Mouse (Mus musculus) CD4-positive, CD25-positive, alpha-beta regulatory T cell, adult 4 months (primary cell): ENCODE results near the gene Arsb. TPM values are rescaled to one million over a fixed set of nuclear protein-coding genes. Genes with fewer than 3 reads are reported as not detected.

Experiments used
- ATAC-seq: one replicate; pipeline ENCODE4 v1.8.0; 2017
- polyA plus RNA-seq, 2 experiments: library from polyadenylated mRNA; unstranded; fragments of 100-300 nt; shearing (Covaris generic); gene quantifications; one replicate each; pipeline ENCODE4 v1.2.1; 2017

Gene Arsb
- polyA plus RNA-seq, 2 experiments from 2014 or later: 8.7 to 9.1 TPM

GRCm38 (mm10) chr13:93846831-93847518 lies 75.5 kb downstream of the Arsb start:
- no peak for ATAC-seq

GRCm38 (mm10) chr13:93847614-93848013 lies 76.2 kb downstream of the Arsb start:
- no peak for ATAC-seq

- no peak for ATAC-seq
These were observed 77.2 kb downstream of the Arsb start for GRCm38 (mm10) chr13:93848615-93849014.

- no peak for ATAC-seq
These were observed 78.4 kb downstream of the Arsb start for GRCm38 (mm10) chr13:93849751-93850355.

- no peak for ATAC-seq
These were observed 79.2 kb downstream of the Arsb start for GRCm38 (mm10) chr13:93850674-93851073.

- no peak for ATAC-seq
These were observed 81.1 kb downstream of the Arsb start for GRCm38 (mm10) chr13:93852419-93853138.

GRCm38 (mm10) chr13:93853767-93854166 lies 82.3 kb downstream of the Arsb start:
- ATAC-seq: no peak

GRCm38 (mm10) chr13:93854325-93854724 lies 82.9 kb downstream of the Arsb start:
- no peak for ATAC-seq

GRCm38 (mm10) chr13:93854966-93855562 lies 83.6 kb downstream of the Arsb start:
- no peak for ATAC-seq

GRCm38 (mm10) chr13:93855701-93856183 lies 84.3 kb downstream of the Arsb start:
- no peak for ATAC-seq

- no peak for ATAC-seq
These were observed 89.8 kb downstream of the Arsb start for GRCm38 (mm10) chr13:93861211-93861610.

GRCm38 (mm10) chr13:93864066-93864740 lies 92.8 kb downstream of the Arsb start:
- ATAC-seq: no peak

GRCm38 (mm10) chr13:93866638-93867037 lies 95.2 kb downstream of the Arsb start:
- no peak for ATAC-seq

GRCm38 (mm10) chr13:93871681-93872080 lies 100.3 kb downstream of the Arsb start:
- no peak for ATAC-seq

- no peak for ATAC-seq
These were observed 101.2 kb downstream of the Arsb start for GRCm38 (mm10) chr13:93872591-93872990.

- ATAC-seq: no peak
These were observed 106.5 kb downstream of the Arsb start for GRCm38 (mm10) chr13:93877924-93878323.

GRCm38 (mm10) chr13:93879426-93879825 lies 108.0 kb downstream of the Arsb start:
- no peak for ATAC-seq

GRCm38 (mm10) chr13:93882132-93882531 lies 110.7 kb downstream of the Arsb start:
- ATAC-seq: no peak

- ATAC-seq: no peak
These were observed 115.6 kb downstream of the Arsb start for GRCm38 (mm10) chr13:93886999-93887398.

GRCm38 (mm10) chr13:93888196-93888595 lies 116.8 kb downstream of the Arsb start:
- no peak for ATAC-seq

GRCm38 (mm10) chr13:93888916-93889315 lies 117.5 kb downstream of the Arsb start:
- no peak for ATAC-seq

GRCm38 (mm10) chr13:93889991-93890390 lies 118.6 kb downstream of the Arsb start:
- ATAC-seq: no peak

- no peak for ATAC-seq
These were observed 119.8 kb downstream of the Arsb start for GRCm38 (mm10) chr13:93891276-93891675.
